Mouse (Mus musculus) cerebellum, adult 2 months (tissue): ENCODE measurements around the gene Akap2. TPM values are rescaled to one million over a fixed set of nuclear protein-coding genes. Genes with fewer than 3 reads are reported as not detected.

Experiments used
- DNase-seq, 2 experiments: peaks; one replicate each; pipeline ENCODE4 v3.0.0; 2021
- H3K27ac ChIP-seq: fragments of 200-500 bp; 2 replicates; pipeline ENCODE4 v1.5.1; 2012; ENCODE audit warnings: low read length, control low read depth, inconsistent platforms; ENCODE audit not compliant: insufficient read depth
- H3K27me3 ChIP-seq: fragments of 200-500 bp; 2 replicates; pipeline ENCODE4 v1.6.1; 2012; ENCODE audit warnings: inconsistent platforms, mild to moderate bottlenecking, low read length, moderate library complexity; ENCODE audit not compliant: control insufficient read depth, insufficient read depth
- H3K4me1 ChIP-seq: fragments of 200-500 bp; 2 replicates; pipeline ENCODE4 v1.6.1; 2011; ENCODE audit warnings: low read length; ENCODE audit not compliant: control insufficient read depth, insufficient read depth
- H3K4me3 ChIP-seq: fragments of 200-500 bp; replicated peaks from 2 replicates; pipeline ENCODE3; 2011; ENCODE audit warnings: mild to moderate bottlenecking, low read depth, low read length, control low read depth; ENCODE audit not compliant: insufficient read depth
- CTCF ChIP-seq: fragments of 200-500 bp; IDR thresholded peaks from 2 replicates; pipeline ENCODE4 v1.5.1; 2011; ENCODE audit warnings: low read depth, mild to moderate bottlenecking, control low read depth, low read length, moderate library complexity, borderline replicate concordance; ENCODE audit not compliant: insufficient read depth
- POLR2A ChIP-seq: fragments of 200-500 bp; IDR thresholded peaks from 2 replicates; pipeline ENCODE4 v1.6.1; 2011; ENCODE audit warnings: low read length, control low read depth, borderline replicate concordance; ENCODE audit not compliant: insufficient read depth
- WGBS: fragments of 180-500 bp; shearing (Covaris S2); methylation state at CpG from one replicate; pipeline ENCODE4 v1.1.7; 2018; 5-methylcytosine and 5-hydroxymethylcytosine counted together
- polyA plus RNA-seq: library from polyadenylated mRNA; depleted of rRNA; stranded (reverse); fragments of >200 nt; gene quantifications from 2 replicates; pipeline ENCODE4 v1.2.3, GENCODE M21; 2012; rRNA removed

Akap2 gene
- polyA plus RNA-seq, 1 experiment, result 33.6 TPM

- Histone ChIP-seq H3K27me3 (no peaks in the 10 kb centered on the region), H3K4me3 (no peak overlapping the region), H3K4me1 (no peaks in the 10 kb centered on the region), H3K27ac (no peak overlapping the region)
- TF ChIP-seq POLR2A, result no peak
- no peak for TF ChIP-seq CTCF
- 94% methylated on average over 2 of the region's 2 CpGs for WGBS
- no peak for DNase-seq
Observed at GRCm38 (mm10) chr4:57942892-57943291, 225.4 kb downstream of the Akap2 start.

Other genes with a start within 250 kb of the Akap2 start
- gene Pakap, start 149.5 kb upstream of the Akap2 start, polyA plus RNA-seq, result 4.1 and 6.3 TPM in 2 replicates
- 0.54 and 0.86 TPM in 2 replicates for gene D630039A03Rik, start 198.6 kb downstream of the Akap2 start, polyA plus RNA-seq
- 119 and 125 TPM in 2 replicates for gene Txn1, start 238.8 kb downstream of the Akap2 start, polyA plus RNA-seq